Mouse (Mus musculus): Measurements from ENCODE around the gene Pfdn2.

Gene Pfdn2

DNA sequence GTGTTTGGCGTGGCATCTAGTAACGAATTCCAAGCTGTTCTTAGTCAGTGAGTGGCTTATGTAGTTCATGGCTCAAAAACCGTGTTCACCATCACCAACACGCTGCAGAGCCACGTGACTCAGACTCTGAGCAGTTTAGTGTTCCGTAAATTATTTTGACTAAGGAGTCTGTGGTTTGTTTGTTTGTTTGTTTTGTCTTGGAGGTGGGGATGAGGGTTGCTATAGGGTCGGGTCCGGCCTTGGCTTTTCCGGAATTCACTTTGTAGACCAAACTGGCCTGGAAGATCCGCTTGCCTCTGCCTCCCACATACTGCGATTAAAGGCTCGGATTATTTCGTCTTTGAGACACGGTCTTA lies 603 bp downstream of the Pfdn2 start:
- Histone ChIP-seq H3K36me3 (ENCODE audit: insufficient read depth, low read length) (peaks cover 65% of the 10 kb centered on the region), H3K4me3 (replicated peaks; ENCODE audit: low read length) (peak overlapping the region; percentile 99), H3K27me3 (ENCODE audit: insufficient read depth, low read length) (no peaks in the 10 kb centered on the region), H3K4me1 (replicated peaks; ENCODE audit: low read depth, low read length) (peaks cover 70% of the 10 kb centered on the region), H3K9me3 (ENCODE audit: low read length) (no peaks in the 10 kb centered on the region)
- TF ChIP-seq CTCF (conservative IDR thresholded peaks at IDR 0.05; ENCODE audit: low read length) (no peak), NANOG (IDR thresholded peaks at IDR 0.05; ENCODE audit: borderline replicate concordance, low read length) (no peak), POU5F1 (IDR thresholded peaks at IDR 0.05; ENCODE audit: borderline replicate concordance, low read length) (no peak)

- Histone ChIP-seq H3K9me3 (ENCODE audit: low read length) (no peaks in the 10 kb centered on the region), H3K36me3 (ENCODE audit: insufficient read depth, low read length) (peaks cover 56% of the 10 kb centered on the region), H3K4me1 (replicated peaks; ENCODE audit: low read depth, low read length) (peaks cover 83% of the 10 kb centered on the region), H3K4me3 (replicated peaks; ENCODE audit: low read length) (0 out of 2 replicates have a peak overlapping the region, but pooled peaks have one; percentile 8), H3K27me3 (ENCODE audit: insufficient read depth, low read length) (no peaks in the 10 kb centered on the region)
- TF ChIP-seq NANOG (IDR thresholded peaks at IDR 0.05; ENCODE audit: borderline replicate concordance, low read length) (no peak), POU5F1 (IDR thresholded peaks at IDR 0.05; ENCODE audit: borderline replicate concordance, low read length) (no peak), CTCF (conservative IDR thresholded peaks at IDR 0.05; ENCODE audit: low read length) (no peak)
Measured at GRCm38 (mm10) chr1:171348665-171349064, 3.2 kb downstream of the Pfdn2 start.

DNA sequence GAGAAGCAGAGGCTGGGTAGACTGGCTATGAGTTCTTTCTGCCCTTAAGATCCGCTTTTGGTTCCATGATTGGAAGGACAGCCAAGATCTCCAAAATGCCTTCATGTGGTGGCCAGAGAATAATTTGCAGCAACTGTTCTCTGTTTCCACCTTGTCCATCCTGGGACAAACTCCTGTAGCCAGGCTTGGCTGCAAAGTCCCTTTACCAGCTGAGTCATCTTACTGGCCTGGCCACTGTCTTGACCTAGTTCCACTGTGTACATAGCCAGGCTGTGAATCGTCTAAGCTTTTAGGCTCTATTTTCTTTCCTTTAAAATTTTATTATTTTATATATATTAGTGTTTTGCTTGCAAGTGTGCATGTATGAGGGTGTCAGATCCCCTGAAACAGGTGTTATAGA lies 3.7 kb downstream of the Pfdn2 start:
- Histone ChIP-seq H3K27me3 (ENCODE audit: insufficient read depth, low read length) (no peaks in the 10 kb centered on the region), H3K36me3 (ENCODE audit: insufficient read depth, low read length) (peaks cover 53% of the 10 kb centered on the region), H3K9me3 (ENCODE audit: low read length) (no peaks in the 10 kb centered on the region), H3K4me1 (replicated peaks; ENCODE audit: low read depth, low read length) (peaks cover 78% of the 10 kb centered on the region), H3K4me3 (replicated peaks; ENCODE audit: low read length) (0 out of 2 replicates have a peak overlapping the region, but pooled peaks have one; percentile 8)
- TF ChIP-seq POU5F1 (IDR thresholded peaks at IDR 0.05; ENCODE audit: borderline replicate concordance, low read length) (no peak), NANOG (IDR thresholded peaks at IDR 0.05; ENCODE audit: borderline replicate concordance, low read length) (no peak), CTCF (conservative IDR thresholded peaks at IDR 0.05; ENCODE audit: low read length) (no peak)

DNA sequence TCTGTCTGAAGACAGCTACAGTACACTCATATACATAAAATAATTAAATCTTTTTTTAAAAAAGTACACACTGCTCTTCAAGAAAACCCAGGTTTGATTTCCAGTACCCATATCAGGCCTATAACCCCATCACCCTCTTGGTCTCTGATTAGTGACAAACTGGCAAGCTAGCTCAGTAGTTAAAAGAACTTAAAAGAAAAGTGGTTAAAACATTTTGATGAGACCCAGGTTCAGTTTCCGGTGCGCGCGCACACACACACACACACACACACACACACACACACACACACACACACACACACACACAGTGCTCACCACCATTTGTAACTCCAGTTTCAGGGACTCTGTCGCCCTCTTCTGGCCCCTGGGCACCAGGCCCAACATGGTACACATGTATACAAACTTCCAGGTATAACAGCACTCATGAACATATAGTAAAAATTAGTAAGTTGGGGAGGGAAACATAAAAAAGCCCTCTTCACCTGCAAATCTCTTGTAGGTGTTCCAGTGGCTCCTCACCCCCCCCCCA lies 10.4 kb downstream of the Pfdn2 start:
- Histone ChIP-seq H3K36me3 (ENCODE audit: insufficient read depth, low read length) (peaks cover 70% of the 10 kb centered on the region), H3K27me3 (ENCODE audit: insufficient read depth, low read length) (no peaks in the 10 kb centered on the region), H3K4me3 (replicated peaks; ENCODE audit: low read length) (no peak overlapping the region), H3K4me1 (replicated peaks; ENCODE audit: low read depth, low read length) (peaks cover 61% of the 10 kb centered on the region), H3K9me3 (ENCODE audit: low read length) (no peaks in the 10 kb centered on the region)
- no peak for TF ChIP-seq POU5F1 (IDR thresholded peaks at IDR 0.05; ENCODE audit: borderline replicate concordance, low read length)
- peak; percentile 37 for TF ChIP-seq CTCF (conservative IDR thresholded peaks at IDR 0.05; ENCODE audit: low read length)

DNA sequence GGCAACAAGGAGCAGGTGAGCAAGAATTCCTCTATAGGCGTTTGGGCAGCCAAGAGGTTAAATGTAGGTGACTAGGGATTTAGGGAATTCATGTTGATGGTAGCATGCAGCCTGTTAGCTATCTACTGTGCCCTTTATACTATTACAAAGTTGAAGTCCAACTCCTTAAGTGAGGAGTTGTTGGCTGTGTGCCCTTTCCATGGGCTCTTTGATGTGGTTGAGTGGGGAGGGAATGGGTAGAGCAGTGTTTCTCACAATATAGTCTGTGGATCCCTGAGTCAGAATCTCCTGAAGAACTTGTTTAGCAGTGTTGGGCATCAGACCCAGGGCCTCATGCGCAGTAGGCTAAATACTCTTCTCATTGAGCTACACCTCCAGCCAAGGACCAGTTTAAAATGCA lies 11.3 kb downstream of the Pfdn2 start:
- no peak for TF ChIP-seq POU5F1 (IDR thresholded peaks at IDR 0.05; ENCODE audit: borderline replicate concordance, low read length)
- peaks cover 67% of the 10 kb centered on the region for H3K36me3 ChIP-seq (ENCODE audit: insufficient read depth, low read length)
- no peaks in the 10 kb centered on the region for H3K27me3 ChIP-seq (ENCODE audit: insufficient read depth, low read length)
- H3K4me1 ChIP-seq (replicated peaks; ENCODE audit: low read depth, low read length) = peaks cover 58% of the 10 kb centered on the region
- no peak overlapping the region for H3K4me3 ChIP-seq (replicated peaks; ENCODE audit: low read length)
- no peaks in the 10 kb centered on the region for H3K9me3 ChIP-seq (ENCODE audit: low read length)

GRCm38 (mm10) chr1:171358421-171358820 lies 13.0 kb downstream of the Pfdn2 start:
- H3K4me1 ChIP-seq (replicated peaks; ENCODE audit: low read depth, low read length) = peaks cover 46% of the 10 kb centered on the region
- no peak for TF ChIP-seq POU5F1 (IDR thresholded peaks at IDR 0.05; ENCODE audit: borderline replicate concordance, low read length)
- TF ChIP-seq CTCF (conservative IDR thresholded peaks at IDR 0.05; ENCODE audit: low read length) = peak; percentile 48
- peaks cover 52% of the 10 kb centered on the region for H3K36me3 ChIP-seq (ENCODE audit: insufficient read depth, low read length)
- no peaks in the 10 kb centered on the region for H3K9me3 ChIP-seq (ENCODE audit: low read length)
- H3K27me3 ChIP-seq (ENCODE audit: insufficient read depth, low read length) = no peaks in the 10 kb centered on the region
- no peak overlapping the region for H3K4me3 ChIP-seq (replicated peaks; ENCODE audit: low read length)

GRCm38 (mm10) chr1:171360253-171360652 lies 14.8 kb downstream of the Pfdn2 start:
- H3K9me3 ChIP-seq (ENCODE audit: low read length) = no peaks in the 10 kb centered on the region
- H3K27me3 ChIP-seq (ENCODE audit: insufficient read depth, low read length) = no peaks in the 10 kb centered on the region
- TF ChIP-seq CTCF (conservative IDR thresholded peaks at IDR 0.05; ENCODE audit: low read length) (no peak), NANOG (IDR thresholded peaks at IDR 0.05; ENCODE audit: borderline replicate concordance, low read length) (no peak), POU5F1 (IDR thresholded peaks at IDR 0.05; ENCODE audit: borderline replicate concordance, low read length) (no peak)
- H3K4me3 ChIP-seq (replicated peaks; ENCODE audit: low read length) = peak overlapping the region; percentile 82
- H3K36me3 ChIP-seq (ENCODE audit: insufficient read depth, low read length) = peaks cover 41% of the 10 kb centered on the region
- peaks cover 43% of the 10 kb centered on the region for H3K4me1 ChIP-seq (replicated peaks; ENCODE audit: low read depth, low read length)

DNA sequence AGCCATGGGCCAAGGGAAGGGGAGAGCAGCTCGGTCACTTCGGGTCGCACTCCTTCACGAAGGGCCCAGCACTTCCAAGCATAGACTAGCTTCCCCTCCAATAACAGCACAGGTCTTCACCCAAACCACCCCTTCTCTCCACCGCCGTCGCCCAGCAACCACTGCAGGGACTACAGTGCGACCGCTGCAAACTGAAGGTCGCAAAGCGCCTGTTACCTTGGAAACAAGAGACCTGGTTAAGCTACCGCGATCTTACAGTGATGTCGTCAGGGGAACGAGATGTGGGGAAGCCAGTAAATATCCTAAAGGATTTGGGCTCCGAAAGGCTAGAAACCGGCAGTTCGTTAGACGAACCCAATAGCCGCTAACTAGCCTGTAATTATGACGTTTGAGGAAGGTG lies 15.2 kb downstream of the Pfdn2 start, which contains the start of gene Klhdc9:
Gene Klhdc9, minus strand, starts transcription at position 143 of the 400 bp plus-strand sequence.
- peak within 1 kb of the TSS; percentile 82 for H3K4me3 ChIP-seq (replicated peaks; ENCODE audit: low read length)
- no peaks in the 10 kb centered on the region for H3K9me3 ChIP-seq (ENCODE audit: low read length)
- no peaks in the 10 kb centered on the region for H3K27me3 ChIP-seq (ENCODE audit: insufficient read depth, low read length)
- H3K36me3 ChIP-seq (ENCODE audit: insufficient read depth, low read length) = peaks cover 41% of the 10 kb centered on the region
- H3K4me1 ChIP-seq (replicated peaks; ENCODE audit: low read depth, low read length) = peaks cover 44% of the 10 kb centered on the region
- TF ChIP-seq NANOG (IDR thresholded peaks at IDR 0.05; ENCODE audit: borderline replicate concordance, low read length) = no peak
- no peak for TF ChIP-seq POU5F1 (IDR thresholded peaks at IDR 0.05; ENCODE audit: borderline replicate concordance, low read length)
- TF ChIP-seq CTCF (conservative IDR thresholded peaks at IDR 0.05; ENCODE audit: low read length) = no peak
